Mouse (Mus musculus) thymus, postnatal 4 days (tissue): ENCODE measurements at regions not wholly inside any gene's neighbourhood (a gene's known extent, or its start where the extent isn't known, plus 50 kb on each side); places are given as distances from the start of the nearest gene placed in this dataset.
"Not testable (repeated sequence)": the region's sequence is repeated elsewhere in the genome, so short reads cannot be mapped to it uniquely, and the experiment has no call there.

Experiments
- DNase-seq: peaks from one replicate; pipeline ENCODE4 v3.0.0; 2021

DNA sequence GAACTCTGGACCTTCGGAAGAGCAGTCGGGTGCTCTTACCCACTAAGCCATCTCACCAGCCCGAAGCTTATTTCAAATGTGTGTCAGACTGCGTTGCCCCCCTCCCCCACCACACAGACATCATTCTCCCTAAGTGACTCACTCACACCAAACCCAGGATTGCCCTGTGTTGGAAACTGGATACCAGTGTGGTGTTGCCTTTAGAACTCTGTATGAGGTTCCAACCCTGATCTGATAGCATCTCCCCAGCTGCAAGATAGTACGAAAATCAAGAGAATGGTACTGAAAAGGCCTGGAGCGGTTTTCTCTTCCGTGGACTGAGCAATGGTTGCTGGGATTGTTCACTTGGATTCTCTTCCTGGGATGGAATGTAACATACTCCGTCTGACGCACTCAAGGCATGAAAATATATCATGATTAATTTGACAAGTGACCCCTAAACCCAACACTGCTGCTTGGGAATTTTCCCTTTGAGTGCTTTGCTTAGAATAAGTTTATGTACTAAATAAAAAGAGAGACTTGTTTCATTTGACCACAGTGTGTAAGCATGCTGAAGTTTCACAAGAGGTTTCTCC, 63.0 kb downstream of the Hand2 start:
- no peak for DNase-seq

DNA sequence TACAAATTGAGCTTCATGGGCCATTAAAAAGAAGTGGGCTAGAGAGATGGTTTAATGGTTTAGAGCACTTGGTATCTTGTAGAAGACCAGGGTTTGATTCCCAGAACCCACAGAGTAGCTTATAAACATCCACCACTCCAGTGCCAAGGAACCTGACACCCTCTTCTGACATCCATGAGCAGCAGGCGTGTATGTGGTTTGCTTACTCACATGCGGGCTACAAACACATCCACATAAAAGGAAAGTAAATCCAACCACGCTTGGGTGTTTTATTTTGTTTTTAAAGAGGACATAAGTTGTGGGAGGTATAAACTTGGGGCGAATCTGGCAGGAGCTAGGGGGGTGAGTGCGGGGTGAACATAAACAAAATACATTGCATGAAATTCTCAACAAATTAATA, 66.8 kb downstream of the Hand2 start:
- no peak for DNase-seq

DNA sequence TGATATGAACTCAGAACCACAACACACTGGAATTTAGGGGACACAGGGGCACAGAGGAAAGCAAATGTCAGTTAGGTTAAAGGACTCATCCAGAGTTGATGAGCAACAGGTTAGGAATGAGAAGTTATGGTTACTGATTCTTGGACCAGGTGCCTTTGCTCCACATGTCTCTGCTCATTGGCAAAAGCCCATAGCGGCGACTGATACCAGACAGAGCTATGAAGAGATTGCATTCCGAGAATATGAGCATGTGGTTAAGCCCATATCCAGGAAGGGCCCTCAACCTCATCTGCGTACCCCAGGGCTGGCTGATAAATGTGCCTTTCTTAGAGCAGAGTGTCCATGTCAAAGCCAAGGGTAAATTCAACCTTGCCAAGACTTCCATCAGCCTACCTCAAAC, 67.1 kb upstream of the Scrg1 start:
- DNase-seq, result no peak

DNA sequence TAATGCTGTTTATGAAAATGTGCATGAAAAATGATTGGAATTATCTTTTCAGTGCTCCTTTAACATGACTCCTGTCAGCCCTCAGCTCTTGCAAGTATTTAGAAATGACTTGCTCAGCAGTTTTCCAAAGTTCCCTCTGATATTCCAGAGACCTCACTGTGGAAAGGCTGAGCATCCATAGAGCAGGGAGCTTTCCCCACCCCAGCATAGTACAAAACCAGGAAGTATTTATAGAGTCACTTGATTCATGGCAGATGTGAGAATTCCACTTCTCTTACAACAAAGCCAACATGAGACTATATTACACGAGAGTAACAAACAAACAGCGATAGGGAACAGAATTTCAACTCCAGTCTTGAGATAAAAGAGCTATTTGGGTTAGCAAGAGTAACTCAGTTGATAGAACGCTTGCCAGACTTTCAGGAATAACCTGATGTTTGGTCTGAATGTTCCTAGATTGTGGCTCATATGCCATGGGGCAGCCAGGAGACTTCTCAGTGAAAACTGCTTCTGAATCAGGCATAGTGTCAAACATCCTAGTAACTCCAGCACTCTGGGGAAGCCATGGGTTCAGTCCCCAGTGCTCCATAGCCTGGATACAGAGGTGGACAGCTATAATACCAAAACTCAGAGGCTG, 57.6 kb upstream of the Scrg1 start:
- no peak for DNase-seq

DNA sequence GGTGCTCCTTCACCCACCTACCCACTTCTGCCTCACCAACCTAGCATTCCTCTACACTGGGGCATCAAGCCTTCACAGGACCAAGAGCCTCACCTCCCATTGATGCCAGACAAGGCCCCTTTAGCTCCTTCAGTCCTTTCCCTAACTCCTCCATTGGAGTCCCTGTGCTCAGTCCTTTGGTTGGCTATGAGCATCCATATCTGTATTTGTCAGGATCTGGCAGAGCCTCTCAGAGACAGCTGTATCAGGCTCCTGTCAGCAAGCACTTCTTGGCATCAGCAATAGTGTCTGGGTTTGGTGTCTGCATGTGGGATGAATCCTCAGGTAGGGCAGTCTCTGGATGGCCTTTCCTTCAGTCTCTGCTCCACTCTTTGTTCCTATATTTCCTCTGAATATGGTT, 55.6 kb upstream of the Scrg1 start:
- DNase-seq, result not testable (repeated sequence)

DNA sequence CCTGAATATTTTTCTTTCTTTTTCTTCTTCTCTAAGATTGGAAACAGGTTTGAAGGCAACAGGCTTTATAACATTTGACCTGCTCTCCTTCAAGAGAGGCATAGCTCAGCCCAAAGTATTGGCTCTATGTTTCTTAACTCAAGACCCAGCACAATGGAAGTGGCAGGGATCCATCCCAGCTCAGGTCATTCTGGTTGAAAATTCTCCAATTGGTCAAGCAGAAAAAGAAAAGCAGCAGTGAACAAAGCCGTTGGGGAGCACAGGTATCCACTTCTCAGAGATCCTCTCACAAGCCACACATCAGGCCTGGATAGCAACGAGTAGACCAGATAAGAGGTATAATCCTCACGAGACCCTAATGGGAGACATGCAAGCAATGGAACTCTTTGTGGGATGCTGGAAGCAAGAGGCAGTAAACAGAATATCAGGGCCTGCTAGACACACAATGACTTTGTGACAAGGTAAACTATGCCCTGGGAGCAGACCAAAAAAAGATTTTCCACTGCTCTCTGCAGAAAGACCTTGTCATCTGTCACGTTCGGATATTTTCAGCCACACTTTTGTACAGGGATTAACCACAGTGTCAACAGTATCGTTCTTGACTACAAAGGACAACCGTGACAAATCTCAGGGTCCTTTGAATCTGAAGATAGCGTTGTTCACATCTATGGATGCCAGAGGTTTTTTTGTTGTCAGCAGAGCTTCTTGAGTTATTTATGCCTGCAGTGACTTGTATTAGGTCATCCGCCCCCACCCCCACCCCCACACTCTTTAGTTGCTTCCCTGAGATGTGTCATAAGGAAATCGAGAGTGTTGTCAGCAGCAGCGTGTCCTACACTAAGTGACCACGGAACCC, 54.7 kb upstream of the Scrg1 start:
- DNase-seq, result no peak

DNA sequence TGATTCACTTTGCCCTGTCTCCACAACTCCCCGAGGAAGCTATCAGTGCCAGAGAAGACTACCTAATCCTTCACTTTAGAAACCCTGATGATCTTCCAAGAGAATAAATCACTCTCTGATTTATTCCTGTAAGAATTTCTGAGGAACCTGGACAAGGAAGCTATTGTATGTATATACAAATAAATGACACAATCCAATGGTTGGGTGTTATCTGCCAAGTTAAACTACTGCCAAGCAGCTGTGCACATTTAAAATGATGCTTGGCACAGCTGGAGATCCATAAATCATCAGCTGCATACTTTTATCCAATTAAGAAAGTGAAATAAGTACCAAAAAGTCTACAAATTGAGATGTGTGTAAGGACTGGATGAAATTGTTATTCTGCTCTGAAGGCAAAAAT, 54.1 kb upstream of the Scrg1 start:
- DNase-seq, result no peak

DNA sequence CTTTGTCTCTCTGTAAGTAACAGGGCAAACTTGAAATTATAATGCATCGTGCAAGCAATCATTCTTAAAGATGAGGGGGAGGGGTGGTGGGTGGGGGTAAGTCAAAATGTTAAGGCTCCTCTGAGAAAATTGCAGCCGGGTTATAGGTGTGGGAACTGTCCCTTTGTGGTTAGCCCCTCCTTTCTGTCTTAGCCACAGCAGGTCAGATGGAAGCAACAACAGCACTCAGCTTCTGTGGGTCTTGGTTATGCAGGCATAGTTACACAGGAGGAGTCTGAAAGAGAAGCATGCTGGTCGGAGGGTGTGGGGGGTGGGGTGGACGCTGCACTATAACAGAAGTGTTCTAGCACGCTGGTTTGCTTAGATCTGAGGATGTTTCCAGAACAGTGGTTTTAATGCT, 53.5 kb upstream of the Scrg1 start:
- no peak for DNase-seq

DNA sequence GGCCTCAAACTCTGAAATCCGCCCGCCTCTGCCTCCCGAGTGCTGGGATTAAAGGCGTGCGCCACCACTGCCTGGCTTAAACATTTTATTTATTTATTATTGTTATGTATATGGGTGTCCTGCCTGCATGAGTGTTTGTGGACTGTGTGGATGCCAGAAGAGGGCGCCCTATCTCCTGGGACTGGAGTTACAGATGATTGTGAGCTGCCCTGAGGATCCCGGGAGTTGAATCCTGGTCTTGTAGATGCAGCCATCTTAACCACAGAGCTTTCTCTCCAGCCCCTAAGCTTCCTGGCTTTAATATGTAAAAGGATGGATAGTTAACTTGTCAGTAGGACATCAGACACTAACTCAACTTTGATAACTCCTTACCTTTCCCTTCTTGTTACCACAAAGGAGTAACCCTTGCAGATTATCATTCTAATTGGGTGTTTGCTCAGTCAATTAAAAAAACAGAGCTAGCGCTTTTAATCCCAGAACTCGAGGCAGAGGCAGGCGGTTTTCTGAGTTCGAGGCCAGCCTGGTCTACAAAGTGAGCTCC, 52.0 kb upstream of the Scrg1 start:
- peak; percentile 26 for DNase-seq

DNA sequence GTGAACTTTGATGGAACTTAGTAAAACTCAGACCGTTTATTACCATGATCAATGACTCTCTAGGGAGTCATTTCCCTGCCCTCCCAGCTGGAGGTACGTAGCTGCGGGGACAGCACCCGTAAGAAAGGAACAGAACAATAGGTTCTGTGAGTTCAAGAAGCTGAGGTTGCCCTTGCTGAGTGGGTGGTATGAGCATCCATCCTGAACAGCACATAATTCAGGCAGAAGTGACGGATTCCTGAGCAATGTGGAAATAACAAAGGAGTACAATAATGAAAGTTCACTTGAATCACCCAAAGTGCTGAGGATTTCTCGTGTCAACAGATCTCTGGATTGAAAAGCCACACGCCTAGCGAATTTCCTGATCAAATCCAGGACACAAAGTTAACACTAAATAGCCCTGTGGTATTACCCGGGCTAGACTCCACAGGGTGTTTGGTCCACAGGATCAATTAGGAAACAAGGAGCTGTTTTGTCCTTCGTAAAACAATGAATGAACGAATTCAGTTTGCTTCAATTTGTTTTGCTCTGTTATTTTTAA, 50.4 kb upstream of the Scrg1 start:
- DNase-seq, result no peak
